Mouse (Mus musculus): ENCODE data around the gene Uckl1.

The Uckl1 gene

GRCm38 (mm10) chr2:181520118-181520935 is 64.4 kb downstream of the Uckl1 start, which contains the start of gene Dnajc5:
Dnajc5 (plus strand) TSS chr2:181520485.
- peak; percentile 97 for DNase-seq (ENCODE audit: low read depth, low spot score)

DNA sequence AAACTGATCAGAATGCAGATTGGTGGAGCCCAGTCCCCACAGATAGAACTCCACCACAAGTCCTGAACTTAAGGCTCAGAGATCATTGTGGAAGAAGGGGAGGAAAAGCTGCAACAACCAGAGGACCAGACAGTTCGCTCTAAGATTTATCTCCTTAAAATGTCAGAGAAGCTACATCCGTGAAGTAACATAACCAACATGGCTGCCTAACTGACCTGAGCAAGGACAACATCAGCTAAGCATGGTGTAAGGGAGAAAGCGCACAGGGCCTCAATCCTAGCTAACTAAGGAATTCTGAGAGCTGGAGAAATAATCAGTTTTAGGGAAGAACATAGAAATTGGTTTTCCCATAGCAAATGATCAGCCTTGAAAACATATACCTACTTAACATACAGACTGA is 65.5 kb downstream of the Uckl1 start:
- no peak for DNase-seq (ENCODE audit: low read depth, low spot score)
